Mouse (Mus musculus) v-Abl transformed pro-B cells (cell line): Measurements from ENCODE around the gene Nsl1.

ENCODE experiments used
- in situ Hi-C, 2 experiments: fragments of 400-800 bp; cut with MboI; formaldehyde crosslinking; loops; one replicate each; pipeline ENCODE4 v1.15.1; 2025; ENCODE audit not compliant: unreplicated experiment in 2 of 2

Nsl1 gene

GRCm38 (mm10) chr1:191089355-191089754 lies 26.5 kb downstream of the Nsl1 start:
- in situ Hi-C loops = loop anchor here (5.0 kb wide), 3 partner anchors 83 to 193 kb away; no protein-coding TSS in a partner anchor

- in situ Hi-C loops = no loop called here
Observed at GRCm38 (mm10) chr1:191092050-191092449, 29.2 kb downstream of the Nsl1 start.

- in situ Hi-C loops = no loop called here
Observed at GRCm38 (mm10) chr1:191093578-191093977, 30.8 kb downstream of the Nsl1 start.

GRCm38 (mm10) chr1:191095019-191095418 lies 32.2 kb downstream of the Nsl1 start:
- in situ Hi-C loops = loop anchor here in 1 of 2 experiments (5.0 kb wide), 1 partner anchor 472 kb away; no protein-coding TSS in a partner anchor

- in situ Hi-C loops = loop anchor here in 1 of 2 experiments (5.0 kb wide), 1 partner anchor 470 kb away; no protein-coding TSS in a partner anchor
Observed at GRCm38 (mm10) chr1:191096871-191097681, 34.3 kb downstream of the Nsl1 start.

GRCm38 (mm10) chr1:191097802-191098747 lies 35.3 kb downstream of the Nsl1 start, which contains the start of gene Batf3:
Batf3 (plus strand) TSS chr1:191097847.
- in situ Hi-C loops = loop anchor here in 1 of 2 experiments (5.0 kb wide), 1 partner anchor 469 kb away; no protein-coding TSS in a partner anchor

- in situ Hi-C loops = loop anchor here in 1 of 2 experiments (5.0 kb wide), 1 partner anchor 468 kb away; no protein-coding TSS in a partner anchor
Observed at GRCm38 (mm10) chr1:191099114-191099513, 36.3 kb downstream of the Nsl1 start.

- in situ Hi-C loops = loop anchor here in 1 of 2 experiments (5.0 kb wide), 1 partner anchor 467 kb away; no protein-coding TSS in a partner anchor
Observed at GRCm38 (mm10) chr1:191099772-191100291, 37.0 kb downstream of the Nsl1 start.

GRCm38 (mm10) chr1:191102730-191103370 lies 40.0 kb downstream of the Nsl1 start:
- in situ Hi-C loops = no loop called here

GRCm38 (mm10) chr1:191105246-191105645 lies 42.4 kb downstream of the Nsl1 start:
- in situ Hi-C loops = no loop called here

- in situ Hi-C loops = no loop called here
Observed at GRCm38 (mm10) chr1:191107306-191107705, 44.5 kb downstream of the Nsl1 start.

- in situ Hi-C loops = no loop called here
Observed at GRCm38 (mm10) chr1:191109907-191110306, 47.1 kb downstream of the Nsl1 start.

GRCm38 (mm10) chr1:191111146-191111545 lies 48.3 kb downstream of the Nsl1 start:
- in situ Hi-C loops = no loop called here

- in situ Hi-C loops = no loop called here
Observed at GRCm38 (mm10) chr1:191114868-191115267, 52.1 kb downstream of the Nsl1 start.

- in situ Hi-C loops = no loop called here
Observed at GRCm38 (mm10) chr1:191115514-191116238, 52.9 kb downstream of the Nsl1 start.

- in situ Hi-C loops = no loop called here
Observed at GRCm38 (mm10) chr1:191122744-191123143, 59.9 kb downstream of the Nsl1 start.

- in situ Hi-C loops = no loop called here
Observed at GRCm38 (mm10) chr1:191123696-191124095, 60.9 kb downstream of the Nsl1 start.

GRCm38 (mm10) chr1:191124288-191124687 lies 61.5 kb downstream of the Nsl1 start:
- in situ Hi-C loops = no loop called here
